Mouse (Mus musculus) heart, postnatal 0 days (tissue): ENCODE measurements around the gene Tyms.

Experiments used
- CTCF ChIP-seq: IDR thresholded peaks from 2 replicates; pipeline ENCODE4 v1.5.1; 2016; ENCODE audit warnings: antibody characterized with exemption, control low read depth, low read depth
- EP300 ChIP-seq: IDR thresholded peaks from 2 replicates; pipeline ENCODE4 v1.6.1; 2016; ENCODE audit warnings: antibody characterized with exemption, low read depth

DNA sequence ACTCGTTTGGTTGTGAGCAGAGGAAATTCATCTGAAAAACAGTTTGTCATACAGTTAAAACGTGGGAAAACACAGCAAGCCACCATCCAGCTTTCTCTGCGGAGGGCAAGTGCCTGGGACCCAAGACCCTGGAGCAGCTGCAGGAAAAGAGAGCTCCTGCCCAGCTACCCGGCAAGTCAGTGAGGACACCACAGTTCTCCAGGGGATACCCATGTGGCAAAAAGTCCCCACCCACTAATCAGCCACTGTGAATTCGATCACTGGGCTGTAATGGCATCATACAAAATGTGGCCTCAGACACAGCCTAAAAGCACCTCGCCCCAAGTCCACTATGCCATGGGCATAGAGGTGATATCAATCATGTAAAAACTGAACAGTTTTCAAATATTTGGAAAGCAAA, 1.7 kb downstream of the Tyms start:
- TF ChIP-seq CTCF = no peak
- no peak for TF ChIP-seq EP300
